Mouse (Mus musculus) cerebellum, adult 2 months (tissue): ENCODE results near the gene Mzf1. TPM values are rescaled to one million over a fixed set of nuclear protein-coding genes. Genes with fewer than 3 reads are reported as not detected.
"Not testable (repeated sequence)": the region's sequence is repeated elsewhere in the genome, so short reads cannot be mapped to it uniquely, and the experiment has no call there.

Experiments used
- DNase-seq, 2 experiments: peaks; one replicate each; pipeline ENCODE4 v3.0.0; 2021
- H3K27ac ChIP-seq: fragments of 200-500 bp; 2 replicates; pipeline ENCODE4 v1.5.1; 2012; ENCODE audit warnings: low read length, control low read depth, inconsistent platforms; ENCODE audit not compliant: insufficient read depth
- H3K27me3 ChIP-seq: fragments of 200-500 bp; 2 replicates; pipeline ENCODE4 v1.6.1; 2012; ENCODE audit warnings: inconsistent platforms, mild to moderate bottlenecking, low read length, moderate library complexity; ENCODE audit not compliant: control insufficient read depth, insufficient read depth
- H3K4me1 ChIP-seq: fragments of 200-500 bp; 2 replicates; pipeline ENCODE4 v1.6.1; 2011; ENCODE audit warnings: low read length; ENCODE audit not compliant: control insufficient read depth, insufficient read depth
- H3K4me3 ChIP-seq: fragments of 200-500 bp; replicated peaks from 2 replicates; pipeline ENCODE3; 2011; ENCODE audit warnings: mild to moderate bottlenecking, low read depth, low read length, control low read depth; ENCODE audit not compliant: insufficient read depth
- CTCF ChIP-seq: fragments of 200-500 bp; IDR thresholded peaks from 2 replicates; pipeline ENCODE4 v1.5.1; 2011; ENCODE audit warnings: low read depth, mild to moderate bottlenecking, control low read depth, low read length, moderate library complexity, borderline replicate concordance; ENCODE audit not compliant: insufficient read depth
- POLR2A ChIP-seq: fragments of 200-500 bp; IDR thresholded peaks from 2 replicates; pipeline ENCODE4 v1.6.1; 2011; ENCODE audit warnings: low read length, control low read depth, borderline replicate concordance; ENCODE audit not compliant: insufficient read depth
- WGBS: fragments of 180-500 bp; shearing (Covaris S2); methylation state at CpG from one replicate; pipeline ENCODE4 v1.1.7; 2018; 5-methylcytosine and 5-hydroxymethylcytosine counted together
- polyA plus RNA-seq: library from polyadenylated mRNA; depleted of rRNA; stranded (reverse); fragments of >200 nt; gene quantifications from 2 replicates; pipeline ENCODE4 v1.2.3, GENCODE M21; 2012; rRNA removed

Mzf1 gene
- polyA plus RNA-seq = 4.6 TPM in 2 replicates

DNA sequence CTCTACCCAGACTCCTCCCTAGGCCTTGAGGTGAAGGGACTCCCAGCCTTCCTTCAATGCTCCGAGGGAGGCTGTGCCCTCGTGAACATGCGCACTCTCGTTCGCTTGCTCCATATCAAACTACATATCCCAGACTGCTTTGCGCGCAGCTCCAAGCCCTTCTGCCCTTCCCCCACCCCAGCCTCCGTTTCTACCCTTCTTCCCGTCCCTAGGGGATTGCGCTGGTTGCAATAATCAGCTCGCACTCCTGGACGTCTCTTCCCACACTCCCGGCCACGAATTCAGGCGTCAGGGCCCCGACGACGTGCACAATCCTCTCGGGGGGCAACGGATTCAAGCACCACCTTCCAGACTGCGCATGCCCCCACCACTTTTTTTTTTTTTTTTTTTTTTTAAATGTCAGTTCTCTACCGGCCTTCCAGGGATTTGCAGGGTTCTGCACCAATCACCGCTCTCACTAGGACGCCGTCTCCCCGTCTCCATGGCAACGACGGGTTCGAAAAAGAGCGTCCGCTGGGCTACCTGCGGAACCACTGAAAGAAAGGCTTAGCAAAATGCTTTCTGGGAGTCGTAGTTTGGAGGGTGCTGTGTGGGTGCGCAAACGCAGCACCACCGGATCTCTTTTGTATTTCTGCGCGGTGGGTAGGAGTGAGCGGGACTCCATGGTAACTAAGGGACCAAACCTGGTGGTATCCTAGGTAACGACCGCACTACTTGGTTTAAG lies at the start of gene Mzf1:
Gene Mzf1, minus strand, starts transcription at position 478 of the 724 bp plus-strand sequence.
- TF ChIP-seq POLR2A = peak; percentile 74; the same call in 1 of the 2 replicates
- no peak for TF ChIP-seq CTCF
- Histone ChIP-seq H3K4me1 (no peaks in the 10 kb centered on the region), H3K27ac (peak within 1 kb of the TSS; percentile 88), H3K27me3 (no peaks in the 10 kb centered on the region), H3K4me3 (peak within 1 kb of the TSS; percentile 94)
- DNase-seq = peak; percentile 97 to 99
- under 1% methylated on average over 41 of the region's 41 CpGs for WGBS

GRCm38 (mm10) chr7:13095073-13095472 lies 40.5 kb upstream of the Mzf1 start, which contains the start of gene Vmn1r85:
Gene Vmn1r85, minus strand, starts transcription at chr7:13095173.
- TF ChIP-seq CTCF (no peak), POLR2A (no peak)
- no peak for DNase-seq
- H3K4me1 ChIP-seq = no peaks in the 10 kb centered on the region
- 44% methylated on average over 3 of the region's 3 CpGs for WGBS
- H3K4me3 ChIP-seq = no peak within 1 kb of the TSS
- no peaks in the 10 kb centered on the region for H3K27me3 ChIP-seq
- H3K27ac ChIP-seq = no peak within 1 kb of the TSS

DNA sequence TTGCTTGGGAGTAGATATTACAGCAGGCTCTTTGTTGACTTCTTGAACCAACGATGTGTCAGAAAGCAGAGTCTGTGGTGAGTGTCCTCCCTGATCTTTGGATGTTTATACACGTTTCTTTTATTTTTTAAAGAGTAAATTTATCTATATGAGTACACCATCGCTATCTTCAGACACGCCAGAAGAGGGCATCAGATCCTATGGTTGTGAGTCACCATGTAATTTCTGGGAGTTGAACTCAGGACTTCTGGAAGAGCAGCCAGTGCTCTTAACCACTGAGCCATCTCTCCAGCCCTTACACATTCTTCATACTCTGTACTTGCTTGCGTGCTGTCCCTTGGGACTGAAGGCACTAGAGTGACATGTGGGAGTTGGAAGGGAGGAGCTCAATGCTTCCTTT lies 17.7 kb upstream of the Mzf1 start:
- Histone ChIP-seq H3K27ac (no peak overlapping the region), H3K27me3 (no peaks in the 10 kb centered on the region), H3K4me1 (no peaks in the 10 kb centered on the region), H3K4me3 (no peak overlapping the region)
- no peak for DNase-seq
- 53% methylated on average over 5 of the region's 5 CpGs for WGBS
- TF ChIP-seq POLR2A (no peak), CTCF (no peak)

GRCm38 (mm10) chr7:13063399-13063798 lies 8.8 kb upstream of the Mzf1 start:
- WGBS = 43% methylated on average over 2 of the region's 2 CpGs
- H3K4me3 ChIP-seq, DNase-seq, H3K4me1 ChIP-seq, H3K27me3 ChIP-seq, H3K27ac ChIP-seq: not testable (repeated sequence)

DNA sequence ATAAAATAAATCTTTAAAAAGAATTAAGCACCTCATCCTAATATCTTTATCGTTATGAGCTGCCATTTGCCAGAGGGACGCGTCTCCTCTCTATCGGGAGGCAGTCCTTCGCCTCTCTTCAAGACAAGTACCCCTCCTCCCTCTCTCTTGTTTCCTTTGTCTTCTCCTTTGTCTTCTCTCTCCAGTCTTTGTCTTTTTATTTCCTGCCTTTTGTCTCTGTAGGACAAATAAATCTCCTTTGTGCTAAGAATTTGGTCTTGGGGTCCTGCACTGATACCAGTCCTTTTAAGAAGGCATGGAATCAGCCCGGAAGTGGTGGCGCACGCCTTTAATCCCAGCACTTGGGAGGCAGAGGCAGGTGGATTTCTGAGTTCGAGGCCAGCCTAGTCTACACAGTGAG lies 5.0 kb upstream of the Mzf1 start:
- Histone ChIP-seq H3K4me1 (no peaks in the 10 kb centered on the region), H3K4me3 (no peak overlapping the region), H3K27ac (no peak overlapping the region), H3K27me3 (no peaks in the 10 kb centered on the region)
- 82% methylated on average over 9 of the region's 9 CpGs for WGBS
- DNase-seq = no peak
- no peak for TF ChIP-seq CTCF
- TF ChIP-seq POLR2A = no peak

DNA sequence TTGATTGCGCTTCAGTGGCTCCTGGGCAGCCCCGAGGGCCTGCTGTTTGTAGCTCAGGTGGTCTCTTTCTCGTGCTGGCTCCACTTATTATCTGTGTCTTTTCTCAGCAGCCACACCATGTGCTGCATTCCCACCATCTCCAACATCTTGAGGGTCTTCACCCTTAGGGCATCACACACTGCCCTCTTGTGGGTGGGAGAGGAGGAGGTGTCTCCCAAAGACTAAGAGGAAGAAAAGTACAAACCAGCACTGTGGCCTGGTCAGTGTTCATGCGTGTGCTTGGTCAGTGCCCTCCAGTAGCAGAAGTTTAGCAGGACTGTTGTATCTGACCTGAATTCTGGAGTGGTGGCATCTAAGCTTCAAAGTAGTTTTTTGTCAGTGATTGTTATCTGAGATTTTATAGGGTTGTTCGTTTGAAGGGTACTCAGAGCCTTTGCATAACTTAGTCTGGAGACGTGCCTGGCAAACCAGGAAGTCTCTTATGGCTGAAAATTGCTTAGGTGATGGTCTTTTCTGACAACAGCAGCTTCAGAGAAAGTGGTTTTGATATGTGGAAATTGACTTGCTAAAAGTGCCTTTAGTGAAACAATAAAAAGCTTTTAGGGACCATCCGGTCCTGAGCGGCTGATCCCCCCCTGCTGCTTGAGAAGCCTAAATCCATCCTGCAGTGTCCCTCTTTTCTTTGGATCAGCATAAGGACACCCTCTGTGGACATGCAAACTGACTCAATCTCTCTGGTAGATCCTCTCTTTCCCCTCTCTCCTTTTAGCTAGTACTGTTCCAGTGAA lies 2.5 kb upstream of the Mzf1 start:
- Histone ChIP-seq H3K27me3 (no peaks in the 10 kb centered on the region), H3K4me3 (no peak overlapping the region), H3K27ac (no peak overlapping the region), H3K4me1 (no peaks in the 10 kb centered on the region)
- TF ChIP-seq POLR2A (no peak), CTCF (no peak; the same call in 1 of the 2 replicates)
- 52% methylated on average over 8 of the region's 8 CpGs for WGBS
- DNase-seq = no peak

GRCm38 (mm10) chr7:13053961-13054286 lies 640 bp downstream of the Mzf1 start:
- H3K4me3 ChIP-seq = peak overlapping the region; percentile 94
- H3K27me3 ChIP-seq = no peaks in the 10 kb centered on the region
- WGBS = under 1% methylated on average over 15 of the region's 15 CpGs
- no peaks in the 10 kb centered on the region for H3K4me1 ChIP-seq
- TF ChIP-seq POLR2A (no peak), CTCF (no peak)
- H3K27ac ChIP-seq = peak overlapping the region; percentile 88
- no peak for DNase-seq

- 98% methylated on average over 2 of the region's 2 CpGs for WGBS
- TF ChIP-seq CTCF (no peak), POLR2A (no peak)
These were observed 1.1 kb downstream of the Mzf1 start for GRCm38 (mm10) chr7:13053501-13053900.

GRCm38 (mm10) chr7:13053001-13053400 lies 1.6 kb downstream of the Mzf1 start:
- Histone ChIP-seq H3K4me1 (no peaks in the 10 kb centered on the region), H3K27me3 (no peaks in the 10 kb centered on the region), H3K27ac (no peak overlapping the region), H3K4me3 (no peak overlapping the region)
- no peak for TF ChIP-seq CTCF
- TF ChIP-seq POLR2A = no peak
- WGBS = 85% methylated on average over 13 of the region's 13 CpGs
- peak; percentile 17 to 18 for DNase-seq

More at GRCm38 (mm10) chr7:13053501-13053900, 1.1 kb downstream of the Mzf1 start:
- H3K4me1 ChIP-seq = no peaks in the 10 kb centered on the region
- H3K27me3 ChIP-seq = no peaks in the 10 kb centered on the region
- DNase-seq = peak; percentile 13 to 17
- H3K27ac ChIP-seq = no peak overlapping the region
- peak overlapping the region; percentile 94 for H3K4me3 ChIP-seq
